Mouse (Mus musculus): ENCODE measurements around the gene Ykt6. TPM values are rescaled to one million over a fixed set of nuclear protein-coding genes. Genes with fewer than 3 reads are reported as not detected.

Ykt6 gene
- 19.3 and 25.4 TPM in 2 replicates for polyA plus RNA-seq (2014; fragmentation: Nextera tagmentation; extraction: Ambion mirVana)

DNA sequence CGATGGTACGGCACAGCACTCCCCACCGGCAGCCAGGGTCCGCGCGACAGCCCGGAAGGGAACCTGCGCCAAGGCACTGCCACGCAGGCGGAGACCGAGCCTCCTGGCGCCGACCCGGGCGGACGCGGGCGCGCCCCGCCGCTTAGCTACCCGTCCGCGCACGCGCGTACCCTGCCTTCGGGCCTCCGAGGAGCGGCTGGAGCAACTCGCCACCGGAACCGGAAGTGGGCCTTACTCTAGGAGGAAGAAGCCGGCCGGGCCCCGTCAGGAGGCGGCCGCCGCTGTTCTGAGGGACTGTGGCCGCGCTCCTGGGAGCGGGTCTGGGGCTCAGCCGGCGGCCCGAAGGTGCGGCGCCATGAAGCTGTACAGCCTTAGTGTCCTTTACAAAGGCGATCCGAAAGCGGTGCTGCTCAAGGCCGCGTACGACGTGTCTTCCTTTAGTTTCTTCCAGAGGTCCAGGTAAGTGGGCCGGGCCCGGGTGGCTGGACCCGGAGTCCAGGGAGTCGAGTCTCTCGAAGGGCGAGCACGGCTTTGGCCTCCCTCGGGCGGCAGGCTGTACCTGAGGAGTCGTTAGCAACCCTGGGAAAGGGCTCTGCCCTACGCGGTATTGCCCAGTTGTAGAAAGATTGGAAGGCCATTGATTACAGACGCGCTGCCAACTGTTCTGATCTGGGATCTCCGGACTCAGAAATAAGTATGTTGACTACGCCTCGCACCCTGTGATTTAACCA, at the start of gene Ykt6:
Gene Ykt6, plus strand, starts transcription at position 148 of the 731 bp plus-strand sequence.
- H3K4me3 ChIP-seq (ENCODE audit: low read depth, low read length), result peak within 1 kb of the TSS; percentile 77
- WGBS (ENCODE audit: insufficient replicate concordance), result under 1% methylated on average over 71 of the region's 71 CpGs
- H3K36me3 ChIP-seq (ENCODE audit: control insufficient read depth, insufficient read depth, low read length), result no peaks in the 10 kb centered on the region; the same call in 1 of the 2 replicates
- H3K9me3 ChIP-seq (replicated peaks; ENCODE audit: control insufficient read depth, low read length), result no peaks in the 10 kb centered on the region
- peak within 1 kb of the TSS; percentile 87 for H3K27ac ChIP-seq (ENCODE audit: low read depth, low read length)
- no peaks in the 10 kb centered on the region for H3K27me3 ChIP-seq (ENCODE audit: control insufficient read depth, insufficient read depth, low read length)
- peak; percentile 94 for ATAC-seq (replicated peaks; ENCODE audit: insufficient number of reproducible peaks, low FRiP score, low TSS enrichment)
- peak within 1 kb of the TSS; percentile 80 for H3K4me2 ChIP-seq
- peaks cover 22% of the 10 kb centered on the region; the same call in 1 of the 2 replicates for H3K4me1 ChIP-seq (ENCODE audit: control insufficient read depth, insufficient read depth, low read length)
- peak within 1 kb of the TSS; percentile 91 for H3K9ac ChIP-seq (ENCODE audit: low read depth, low read length)

DNA sequence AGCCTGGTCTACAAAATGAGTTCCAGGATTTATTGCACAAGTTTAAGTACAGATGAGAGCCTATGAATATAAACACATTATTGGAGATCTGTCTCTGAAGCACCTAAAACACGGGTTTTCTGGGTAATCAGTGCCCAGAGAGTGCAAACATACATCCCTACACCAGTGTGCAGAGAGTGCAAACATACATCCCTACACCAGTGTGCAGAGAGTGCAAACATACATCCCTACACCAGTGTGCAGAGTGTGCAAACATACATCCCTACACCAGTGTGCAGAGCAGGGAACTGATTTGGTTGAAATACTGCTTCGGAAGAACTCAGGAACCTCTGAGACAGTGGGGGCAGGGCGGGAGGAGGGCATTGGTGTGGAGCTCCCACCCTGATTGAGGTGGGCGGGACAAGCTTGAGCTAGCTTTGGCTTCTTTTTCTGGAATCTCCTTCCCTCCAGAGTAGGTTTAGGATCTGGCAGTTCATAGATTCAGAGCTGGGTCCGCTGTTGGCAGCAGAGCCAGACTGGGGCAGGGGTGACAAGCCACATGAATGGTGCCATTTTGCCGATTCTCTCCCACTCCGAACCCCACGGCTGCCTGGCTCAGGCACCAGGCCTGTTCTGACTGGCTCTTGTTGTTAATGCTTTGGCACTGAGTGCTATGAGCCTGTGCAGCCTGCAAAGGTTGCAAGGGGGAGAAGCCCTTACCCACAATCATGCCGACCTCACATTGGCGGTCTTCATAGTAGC, 49.5 kb upstream of the Ykt6 start:
- Histone ChIP-seq H3K4me1 (ENCODE audit: control insufficient read depth, insufficient read depth, low read length) (peaks cover 13% of the 10 kb centered on the region), H3K4me3 (ENCODE audit: low read depth, low read length) (no peak overlapping the region), H3K27me3 (ENCODE audit: control insufficient read depth, insufficient read depth, low read length) (0 out of 2 replicates have a peak, but pooled peaks cover 6% of the 10 kb centered on the region), H3K9me3 (replicated peaks; ENCODE audit: control insufficient read depth, low read length) (no peaks in the 10 kb centered on the region), H3K27ac (ENCODE audit: low read depth, low read length) (no peak overlapping the region), H3K36me3 (ENCODE audit: control insufficient read depth, insufficient read depth, low read length) (no peaks in the 10 kb centered on the region), H3K4me2 (no peak overlapping the region), H3K9ac (ENCODE audit: low read depth, low read length) (no peak overlapping the region)
- no peak for ATAC-seq (replicated peaks; ENCODE audit: insufficient number of reproducible peaks, low FRiP score, low TSS enrichment)
- WGBS (ENCODE audit: insufficient replicate concordance), result 80% methylated on average over 10 of the region's 10 CpGs

DNA sequence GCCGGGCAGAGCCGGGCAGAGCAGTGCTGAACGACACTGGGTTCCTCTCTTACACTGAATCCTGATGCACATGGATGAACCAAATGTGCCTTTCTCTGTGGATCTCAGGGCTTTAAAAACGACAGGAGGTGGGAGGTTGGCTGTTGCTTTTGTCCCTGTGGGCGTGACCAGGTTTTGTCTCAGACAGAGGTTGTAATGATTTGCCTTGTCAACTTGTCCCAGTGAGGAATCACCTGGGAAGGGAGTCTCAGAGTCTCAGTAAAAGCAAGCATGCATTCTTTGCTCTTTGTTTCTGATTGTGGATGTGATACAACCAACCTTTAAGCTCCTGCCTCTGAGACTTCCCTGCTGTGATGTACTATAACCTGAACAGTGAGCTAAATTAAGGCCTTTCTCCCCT, 48.4 kb upstream of the Ykt6 start:
- Histone ChIP-seq H3K36me3 (ENCODE audit: control insufficient read depth, insufficient read depth, low read length) (no peaks in the 10 kb centered on the region), H3K27me3 (ENCODE audit: control insufficient read depth, insufficient read depth, low read length) (0 out of 2 replicates have a peak, but pooled peaks cover 4% of the 10 kb centered on the region), H3K4me1 (ENCODE audit: control insufficient read depth, insufficient read depth, low read length) (peaks cover 3% of the 10 kb centered on the region), H3K9me3 (replicated peaks; ENCODE audit: control insufficient read depth, low read length) (no peaks in the 10 kb centered on the region), H3K4me3 (ENCODE audit: low read depth, low read length) (no peak overlapping the region), H3K4me2 (no peak overlapping the region), H3K27ac (ENCODE audit: low read depth, low read length) (no peak overlapping the region), H3K9ac (ENCODE audit: low read depth, low read length) (no peak overlapping the region)
- WGBS (ENCODE audit: insufficient replicate concordance), result 63% methylated on average over 5 of the region's 5 CpGs
- ATAC-seq (replicated peaks; ENCODE audit: insufficient number of reproducible peaks, low FRiP score, low TSS enrichment), result no peak

- 64% methylated on average over 4 of the region's 4 CpGs for WGBS (ENCODE audit: insufficient replicate concordance)
- Histone ChIP-seq H3K4me3 (ENCODE audit: low read depth, low read length) (no peak overlapping the region), H3K9me3 (replicated peaks; ENCODE audit: control insufficient read depth, low read length) (no peaks in the 10 kb centered on the region), H3K4me2 (no peak overlapping the region), H3K27ac (ENCODE audit: low read depth, low read length) (no peak overlapping the region), H3K36me3 (ENCODE audit: control insufficient read depth, insufficient read depth, low read length) (no peaks in the 10 kb centered on the region), H3K9ac (ENCODE audit: low read depth, low read length) (no peak overlapping the region), H3K27me3 (ENCODE audit: control insufficient read depth, insufficient read depth, low read length) (no peaks in the 10 kb centered on the region), H3K4me1 (ENCODE audit: control insufficient read depth, insufficient read depth, low read length) (no peaks in the 10 kb centered on the region)
- no peak for ATAC-seq (replicated peaks; ENCODE audit: insufficient number of reproducible peaks, low FRiP score, low TSS enrichment)
Measured at GRCm38 (mm10) chr11:5908642-5909041, 46.9 kb upstream of the Ykt6 start.

DNA sequence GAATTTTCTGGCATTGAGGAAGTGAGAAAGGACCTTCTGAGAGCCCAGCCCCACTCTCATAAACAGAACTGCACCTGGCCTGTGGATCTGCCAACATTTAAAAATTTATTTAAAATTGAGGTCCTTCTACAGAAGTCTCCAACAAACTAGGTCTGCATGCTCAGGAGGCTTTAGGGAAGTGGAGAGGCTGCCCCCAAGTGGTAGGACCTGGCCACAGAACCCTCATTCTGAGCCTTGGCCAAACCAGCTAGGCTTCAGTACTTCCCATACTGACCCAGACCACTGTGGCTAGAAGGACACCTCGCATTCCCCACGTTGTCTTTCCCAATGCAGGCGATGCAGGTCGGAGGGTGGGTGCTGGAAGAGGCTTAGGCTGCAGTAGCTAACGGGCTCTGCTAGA, 42.9 kb upstream of the Ykt6 start:
- ATAC-seq (replicated peaks; ENCODE audit: insufficient number of reproducible peaks, low FRiP score, low TSS enrichment), result peak; percentile 58; the same call in 1 of the 2 replicates
- Histone ChIP-seq H3K27me3 (ENCODE audit: control insufficient read depth, insufficient read depth, low read length) (no peaks in the 10 kb centered on the region), H3K27ac (ENCODE audit: low read depth, low read length) (no peak overlapping the region), H3K36me3 (ENCODE audit: control insufficient read depth, insufficient read depth, low read length) (no peaks in the 10 kb centered on the region), H3K9ac (ENCODE audit: low read depth, low read length) (no peak overlapping the region), H3K9me3 (replicated peaks; ENCODE audit: control insufficient read depth, low read length) (no peaks in the 10 kb centered on the region), H3K4me1 (ENCODE audit: control insufficient read depth, insufficient read depth, low read length) (no peaks in the 10 kb centered on the region; the same call in 1 of the 2 replicates), H3K4me2 (no peak overlapping the region), H3K4me3 (ENCODE audit: low read depth, low read length) (no peak overlapping the region)
- WGBS (ENCODE audit: insufficient replicate concordance), result 28% methylated on average over 5 of the region's 5 CpGs

DNA sequence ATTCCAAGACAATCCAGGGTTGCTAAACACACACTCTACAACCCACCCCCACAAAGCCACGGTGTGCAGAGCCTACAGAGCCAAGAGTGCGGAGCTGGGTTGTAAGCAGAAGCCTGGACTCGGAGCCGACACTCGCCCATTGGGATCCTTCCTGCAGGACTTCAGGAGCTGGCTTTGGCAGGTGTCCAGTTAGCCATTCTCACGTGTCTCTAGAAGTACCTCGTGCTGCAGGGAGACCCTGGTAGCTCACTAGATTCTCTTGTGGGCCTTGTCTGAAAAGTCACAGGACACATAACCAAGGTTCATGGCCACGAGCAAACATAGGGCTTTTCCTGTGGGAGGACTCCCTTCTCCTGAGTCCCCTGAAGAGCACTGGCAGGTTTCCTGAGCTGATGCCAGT, 42.2 kb upstream of the Ykt6 start:
- H3K4me3 ChIP-seq (ENCODE audit: low read depth, low read length), result no peak overlapping the region
- ATAC-seq (replicated peaks; ENCODE audit: insufficient number of reproducible peaks, low FRiP score, low TSS enrichment), result no peak
- H3K9me3 ChIP-seq (replicated peaks; ENCODE audit: control insufficient read depth, low read length), result no peaks in the 10 kb centered on the region
- no peak overlapping the region for H3K27ac ChIP-seq (ENCODE audit: low read depth, low read length)
- no peaks in the 10 kb centered on the region for H3K36me3 ChIP-seq (ENCODE audit: control insufficient read depth, insufficient read depth, low read length)
- H3K27me3 ChIP-seq (ENCODE audit: control insufficient read depth, insufficient read depth, low read length), result no peaks in the 10 kb centered on the region
- no peaks in the 10 kb centered on the region; the same call in 1 of the 2 replicates for H3K4me1 ChIP-seq (ENCODE audit: control insufficient read depth, insufficient read depth, low read length)
- no peak overlapping the region for H3K4me2 ChIP-seq
- no peak overlapping the region for H3K9ac ChIP-seq (ENCODE audit: low read depth, low read length)
- WGBS (ENCODE audit: insufficient replicate concordance), result 70% methylated on average over 8 of the region's 8 CpGs

DNA sequence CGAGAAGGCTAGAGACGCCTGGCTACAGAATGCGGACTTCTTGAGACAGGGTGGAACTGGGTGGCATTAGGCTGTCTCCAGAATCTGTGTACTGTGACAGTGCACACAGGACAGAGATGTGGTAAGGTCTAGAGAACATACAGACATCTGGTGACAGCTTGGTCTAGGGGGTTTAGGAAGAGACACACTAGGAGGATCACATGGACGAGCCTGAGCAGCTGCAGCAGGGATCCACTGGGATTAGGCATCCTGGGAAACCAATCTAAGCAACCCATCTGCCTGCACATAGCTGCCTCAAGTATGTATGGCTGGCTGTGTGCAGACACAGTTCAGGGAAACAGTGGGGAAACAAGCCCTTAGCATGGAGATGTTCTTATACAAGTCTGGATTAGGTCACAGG, 41.6 kb upstream of the Ykt6 start:
- ATAC-seq (replicated peaks; ENCODE audit: insufficient number of reproducible peaks, low FRiP score, low TSS enrichment), result no peak
- Histone ChIP-seq H3K27ac (ENCODE audit: low read depth, low read length) (no peak overlapping the region), H3K9ac (ENCODE audit: low read depth, low read length) (0 out of 2 replicates have a peak overlapping the region, but pooled peaks have one; percentile 11), H3K27me3 (ENCODE audit: control insufficient read depth, insufficient read depth, low read length) (no peaks in the 10 kb centered on the region), H3K4me3 (ENCODE audit: low read depth, low read length) (no peak overlapping the region), H3K4me1 (ENCODE audit: control insufficient read depth, insufficient read depth, low read length) (no peaks in the 10 kb centered on the region; the same call in 1 of the 2 replicates), H3K4me2 (no peak overlapping the region), H3K36me3 (ENCODE audit: control insufficient read depth, insufficient read depth, low read length) (no peaks in the 10 kb centered on the region), H3K9me3 (replicated peaks; ENCODE audit: control insufficient read depth, low read length) (no peaks in the 10 kb centered on the region)
- WGBS (ENCODE audit: insufficient replicate concordance), result 81% methylated on average over 4 of the region's 4 CpGs

DNA sequence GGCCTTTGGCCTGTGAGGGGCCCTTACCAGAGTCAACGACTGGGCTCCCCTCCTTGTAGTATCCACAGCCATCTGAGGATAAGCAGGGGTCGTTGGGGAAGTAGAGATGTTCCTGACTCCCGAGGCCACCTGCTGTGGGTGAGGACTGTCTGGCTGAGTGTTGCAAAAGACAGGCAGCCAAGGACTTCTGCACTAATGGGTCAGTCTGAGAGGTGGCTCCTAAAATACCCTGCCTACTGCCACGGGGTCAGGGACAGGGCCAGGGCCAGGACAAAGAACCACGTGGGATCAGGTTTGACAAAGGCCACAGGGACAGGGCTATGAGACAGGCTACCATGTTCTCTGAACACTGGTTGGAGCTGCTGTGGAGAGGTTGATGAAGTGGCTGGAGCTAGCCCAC, 40.6 kb upstream of the Ykt6 start:
- H3K27ac ChIP-seq (ENCODE audit: low read depth, low read length), result no peak overlapping the region
- no peak overlapping the region for H3K4me3 ChIP-seq (ENCODE audit: low read depth, low read length)
- no peaks in the 10 kb centered on the region for H3K36me3 ChIP-seq (ENCODE audit: control insufficient read depth, insufficient read depth, low read length)
- ATAC-seq (replicated peaks; ENCODE audit: insufficient number of reproducible peaks, low FRiP score, low TSS enrichment), result no peak
- WGBS (ENCODE audit: insufficient replicate concordance), result 44% methylated on average over 5 of the region's 5 CpGs
- H3K27me3 ChIP-seq (ENCODE audit: control insufficient read depth, insufficient read depth, low read length), result no peaks in the 10 kb centered on the region
- H3K9me3 ChIP-seq (replicated peaks; ENCODE audit: control insufficient read depth, low read length), result no peaks in the 10 kb centered on the region
- H3K4me2 ChIP-seq, result no peak overlapping the region
- H3K9ac ChIP-seq (ENCODE audit: low read depth, low read length), result no peak overlapping the region
- H3K4me1 ChIP-seq (ENCODE audit: control insufficient read depth, insufficient read depth, low read length), result no peaks in the 10 kb centered on the region; the same call in 1 of the 2 replicates
